Mouse (Mus musculus) left cerebral cortex, adult 6 months (tissue): ENCODE data around the gene Csf2. TPM values are rescaled to one million over a fixed set of nuclear protein-coding genes. Genes with fewer than 3 reads are reported as not detected.

Experiments
- long read RNA-seq, 2 experiments: library from polyadenylated mRNA; unstranded; transcript quantifications; one replicate each; pipeline ENCODE4 v2.0.0; 2019 to 2020
- polyA plus RNA-seq: library from polyadenylated mRNA; unstranded; fragments of <200 nt; fragmentation: Nextera tagmentation; gene quantifications from 2 replicates; pipeline ENCODE4 v1.2.3, GENCODE M21; 2021

Gene Csf2
- polyA plus RNA-seq, result not detected in 2 replicates
- long read RNA-seq, experiment 1, result 0 reads
- long read RNA-seq, experiment 2, result 0 reads

DNA sequence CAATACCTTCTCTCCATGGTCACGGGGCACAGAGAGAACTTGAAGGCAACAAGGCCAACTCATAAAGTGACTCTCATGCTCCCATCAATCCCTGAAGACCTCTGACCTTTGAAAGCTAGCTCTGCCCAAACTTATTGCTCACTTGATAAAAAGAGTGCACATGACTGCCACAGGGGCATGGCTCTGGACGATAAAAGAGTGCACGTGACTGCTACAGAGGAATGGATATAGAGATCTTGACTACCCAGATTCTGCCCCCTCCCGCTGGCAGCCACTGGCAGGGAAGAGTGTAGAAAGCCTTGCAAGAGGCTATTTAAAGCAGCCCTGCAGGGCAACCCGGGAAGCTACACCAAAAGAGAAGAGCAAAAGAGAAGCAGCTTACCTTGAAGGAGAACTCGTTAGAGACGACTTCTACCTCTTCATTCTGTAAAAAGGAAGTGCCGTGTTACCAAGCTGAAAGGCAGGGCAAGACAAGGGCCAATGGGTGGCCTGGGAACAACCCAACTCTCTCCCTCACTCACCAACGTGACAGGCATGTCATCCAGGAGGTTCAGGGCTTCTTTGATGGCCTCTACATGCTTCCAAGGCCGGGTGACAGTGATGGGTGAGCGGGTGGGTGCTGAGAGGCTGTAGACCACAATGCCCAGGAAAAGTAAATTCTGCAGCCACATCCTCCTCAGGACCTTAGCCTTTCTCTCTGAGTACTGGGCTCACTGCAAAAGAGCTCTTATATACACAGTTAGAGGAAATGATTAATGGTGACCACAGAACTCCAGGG is at the start of gene Csf2:
Csf2 (minus strand) TSS at position 728 of the 778 bp plus-strand sequence.

DNA sequence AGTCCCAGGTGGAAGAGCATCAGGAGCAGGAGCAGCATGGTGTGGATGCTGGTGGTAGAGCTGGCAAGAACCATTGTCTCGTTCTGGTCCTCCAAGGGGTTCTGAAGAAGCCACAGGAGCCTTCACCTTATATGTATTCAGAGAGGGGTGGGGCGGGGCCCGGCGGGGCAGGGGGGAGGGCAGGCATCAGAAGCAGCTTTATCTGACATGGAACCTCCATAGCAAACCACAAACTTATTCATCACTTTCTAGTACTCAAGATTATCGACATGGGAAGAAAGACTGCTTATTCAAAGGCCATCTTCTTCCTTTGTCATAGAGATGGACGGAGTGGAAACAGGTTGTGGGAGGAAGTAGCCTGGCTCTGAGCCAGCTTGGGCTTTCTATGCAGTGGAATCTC is 17.7 kb upstream of the Csf2 start, which contains the start of gene Il3:
Il3 (minus strand) TSS at position 101 of the 400 bp plus-strand sequence.

Other genes with a start within 250 kb of the Csf2 start
- gene Slc22a4, start 221.6 kb downstream of the Csf2 start, polyA plus RNA-seq, result 7.4 and 8.4 TPM in 2 replicates
- gene Pdlim4, start 180.7 kb downstream of the Csf2 start, polyA plus RNA-seq, result 34.8 and 38.8 TPM in 2 replicates
- gene P4ha2, start 149.6 kb downstream of the Csf2 start, polyA plus RNA-seq, result 6.3 and 6.4 TPM in 2 replicates
- gene Il3, start 17.6 kb upstream of the Csf2 start, polyA plus RNA-seq, result not detected in 2 replicates
- gene Acsl6, start 54.1 kb upstream of the Csf2 start, polyA plus RNA-seq, result 158 and 190 TPM in 2 replicates
- gene Meikin, start 121.0 kb upstream of the Csf2 start, polyA plus RNA-seq, result not detected in 2 replicates
- gene Fnip1, start 188.5 kb upstream of the Csf2 start, polyA plus RNA-seq, result 4.0 and 5.9 TPM in 2 replicates